Mouse (Mus musculus): Measurements from ENCODE around the gene Atf7ip. TPM values are rescaled to one million over a fixed set of nuclear protein-coding genes. Genes with fewer than 3 reads are reported as not detected.

Gene Atf7ip
- polyA plus RNA-seq, 1 experiment from 2014 or later: 59.3 TPM

- Histone ChIP-seq H3K9ac (replicated peaks; ENCODE audit: low read depth, low read length) (no peak overlapping the region), H3K4me1 (ENCODE audit: control insufficient read depth, insufficient read depth, low read length) (peaks cover 6% of the 10 kb centered on the region), H3K27me3 (ENCODE audit: control insufficient read depth, insufficient read depth, low read length) (no peaks in the 10 kb centered on the region), H3K27ac (ENCODE audit: low read length) (no peak overlapping the region), H3K4me3 (ENCODE audit: low read depth, low read length) (no peak overlapping the region), H3K36me3 (ENCODE audit: control insufficient read depth, insufficient read depth, low read length) (no peaks in the 10 kb centered on the region), H3K9me3 (ENCODE audit: control insufficient read depth, low read depth, low read length) (no peaks in the 10 kb centered on the region), H3K4me2 (replicated peaks; ENCODE audit: low read depth, low read length) (no peak overlapping the region)
- no peak for ATAC-seq (ENCODE audit: insufficient number of reproducible peaks, insufficient read depth, low FRiP score, low read depth)
- WGBS: 43% methylated on average over 6 of the region's 6 CpGs
Measured at GRCm38 (mm10) chr6:136475171-136475860, 30.7 kb upstream of the Atf7ip start.

GRCm38 (mm10) chr6:136477878-136478277, 28.1 kb upstream of the Atf7ip start:
- no peaks in the 10 kb centered on the region for H3K4me1 ChIP-seq (ENCODE audit: control insufficient read depth, insufficient read depth, low read length)
- ATAC-seq (ENCODE audit: insufficient number of reproducible peaks, insufficient read depth, low FRiP score, low read depth): peak; percentile 53; the same call in 1 of the 2 replicates
- no peaks in the 10 kb centered on the region for H3K9me3 ChIP-seq (ENCODE audit: control insufficient read depth, low read depth, low read length)
- H3K4me3 ChIP-seq (ENCODE audit: low read depth, low read length): no peak overlapping the region
- H3K36me3 ChIP-seq (ENCODE audit: control insufficient read depth, insufficient read depth, low read length): no peaks in the 10 kb centered on the region
- H3K27me3 ChIP-seq (ENCODE audit: control insufficient read depth, insufficient read depth, low read length): no peaks in the 10 kb centered on the region
- H3K9ac ChIP-seq (replicated peaks; ENCODE audit: low read depth, low read length): no peak overlapping the region
- 32% methylated on average over 1 of the region's 1 CpGs for WGBS
- H3K27ac ChIP-seq (ENCODE audit: low read length): peak overlapping the region; percentile 36; the same call in 1 of the 2 replicates
- no peak overlapping the region for H3K4me2 ChIP-seq (replicated peaks; ENCODE audit: low read depth, low read length)

GRCm38 (mm10) chr6:136483531-136483930, 22.4 kb upstream of the Atf7ip start:
- H3K9me3 ChIP-seq (ENCODE audit: control insufficient read depth, low read depth, low read length): no peaks in the 10 kb centered on the region
- no peaks in the 10 kb centered on the region for H3K4me1 ChIP-seq (ENCODE audit: control insufficient read depth, insufficient read depth, low read length)
- H3K27ac ChIP-seq (ENCODE audit: low read length): no peak overlapping the region
- WGBS: 99% methylated on average over 2 of the region's 2 CpGs
- ATAC-seq (ENCODE audit: insufficient number of reproducible peaks, insufficient read depth, low FRiP score, low read depth): no peak
- H3K36me3 ChIP-seq (ENCODE audit: control insufficient read depth, insufficient read depth, low read length): no peaks in the 10 kb centered on the region
- H3K9ac ChIP-seq (replicated peaks; ENCODE audit: low read depth, low read length): no peak overlapping the region
- no peak overlapping the region for H3K4me3 ChIP-seq (ENCODE audit: low read depth, low read length)
- no peak overlapping the region for H3K4me2 ChIP-seq (replicated peaks; ENCODE audit: low read depth, low read length)
- H3K27me3 ChIP-seq (ENCODE audit: control insufficient read depth, insufficient read depth, low read length): no peaks in the 10 kb centered on the region

GRCm38 (mm10) chr6:136484093-136484492, 21.9 kb upstream of the Atf7ip start:
- no peaks in the 10 kb centered on the region for H3K27me3 ChIP-seq (ENCODE audit: control insufficient read depth, insufficient read depth, low read length)
- no peak overlapping the region for H3K27ac ChIP-seq (ENCODE audit: low read length)
- 88% methylated on average over 3 of the region's 3 CpGs for WGBS
- no peak overlapping the region for H3K9ac ChIP-seq (replicated peaks; ENCODE audit: low read depth, low read length)
- H3K4me2 ChIP-seq (replicated peaks; ENCODE audit: low read depth, low read length): no peak overlapping the region
- H3K4me3 ChIP-seq (ENCODE audit: low read depth, low read length): no peak overlapping the region
- no peaks in the 10 kb centered on the region for H3K36me3 ChIP-seq (ENCODE audit: control insufficient read depth, insufficient read depth, low read length)
- no peaks in the 10 kb centered on the region for H3K9me3 ChIP-seq (ENCODE audit: control insufficient read depth, low read depth, low read length)
- no peaks in the 10 kb centered on the region for H3K4me1 ChIP-seq (ENCODE audit: control insufficient read depth, insufficient read depth, low read length)
- no peak for ATAC-seq (ENCODE audit: insufficient number of reproducible peaks, insufficient read depth, low FRiP score, low read depth)

GRCm38 (mm10) chr6:136486166-136486565, 19.8 kb upstream of the Atf7ip start:
- Histone ChIP-seq H3K4me2 (replicated peaks; ENCODE audit: low read depth, low read length) (no peak overlapping the region), H3K27ac (ENCODE audit: low read length) (no peak overlapping the region), H3K36me3 (ENCODE audit: control insufficient read depth, insufficient read depth, low read length) (no peaks in the 10 kb centered on the region), H3K27me3 (ENCODE audit: control insufficient read depth, insufficient read depth, low read length) (no peaks in the 10 kb centered on the region), H3K4me3 (ENCODE audit: low read depth, low read length) (no peak overlapping the region), H3K9ac (replicated peaks; ENCODE audit: low read depth, low read length) (no peak overlapping the region), H3K4me1 (ENCODE audit: control insufficient read depth, insufficient read depth, low read length) (no peaks in the 10 kb centered on the region), H3K9me3 (ENCODE audit: control insufficient read depth, low read depth, low read length) (no peaks in the 10 kb centered on the region)
- WGBS: 72% methylated on average over 4 of the region's 4 CpGs
- ATAC-seq (ENCODE audit: insufficient number of reproducible peaks, insufficient read depth, low FRiP score, low read depth): no peak

GRCm38 (mm10) chr6:136486801-136487553, 19.0 kb upstream of the Atf7ip start:
- no peak overlapping the region for H3K9ac ChIP-seq (replicated peaks; ENCODE audit: low read depth, low read length)
- H3K27ac ChIP-seq (ENCODE audit: low read length): no peak overlapping the region
- no peak for ATAC-seq (ENCODE audit: insufficient number of reproducible peaks, insufficient read depth, low FRiP score, low read depth)
- H3K4me1 ChIP-seq (ENCODE audit: control insufficient read depth, insufficient read depth, low read length): no peaks in the 10 kb centered on the region
- no peak overlapping the region for H3K4me3 ChIP-seq (ENCODE audit: low read depth, low read length)
- H3K9me3 ChIP-seq (ENCODE audit: control insufficient read depth, low read depth, low read length): no peaks in the 10 kb centered on the region
- 45% methylated on average over 36 of the region's 36 CpGs for WGBS
- no peaks in the 10 kb centered on the region for H3K27me3 ChIP-seq (ENCODE audit: control insufficient read depth, insufficient read depth, low read length)
- no peaks in the 10 kb centered on the region for H3K36me3 ChIP-seq (ENCODE audit: control insufficient read depth, insufficient read depth, low read length)
- H3K4me2 ChIP-seq (replicated peaks; ENCODE audit: low read depth, low read length): peak overlapping the region; percentile 32

- H3K4me1 ChIP-seq (ENCODE audit: control insufficient read depth, insufficient read depth, low read length): no peaks in the 10 kb centered on the region
- WGBS: 97% methylated on average over 1 of the region's 1 CpGs
- no peak overlapping the region for H3K9ac ChIP-seq (replicated peaks; ENCODE audit: low read depth, low read length)
- peak; percentile 29; the same call in 1 of the 2 replicates for ATAC-seq (ENCODE audit: insufficient number of reproducible peaks, insufficient read depth, low FRiP score, low read depth)
- no peak overlapping the region for H3K4me2 ChIP-seq (replicated peaks; ENCODE audit: low read depth, low read length)
- no peaks in the 10 kb centered on the region for H3K36me3 ChIP-seq (ENCODE audit: control insufficient read depth, insufficient read depth, low read length)
- no peaks in the 10 kb centered on the region for H3K9me3 ChIP-seq (ENCODE audit: control insufficient read depth, low read depth, low read length)
- H3K4me3 ChIP-seq (ENCODE audit: low read depth, low read length): no peak overlapping the region
- no peak overlapping the region for H3K27ac ChIP-seq (ENCODE audit: low read length)
- H3K27me3 ChIP-seq (ENCODE audit: control insufficient read depth, insufficient read depth, low read length): no peaks in the 10 kb centered on the region
Measured at GRCm38 (mm10) chr6:136487554-136487950, 18.4 kb upstream of the Atf7ip start.

- peak overlapping the region; percentile 49; the same call in 1 of the 2 replicates for H3K27ac ChIP-seq (ENCODE audit: low read length)
- no peak for ATAC-seq (ENCODE audit: insufficient number of reproducible peaks, insufficient read depth, low FRiP score, low read depth)
- WGBS: 75% methylated on average over 3 of the region's 3 CpGs
Measured at GRCm38 (mm10) chr6:136489899-136490298, 16.1 kb upstream of the Atf7ip start.

More at GRCm38 (mm10) chr6:136489899-136490298, 16.1 kb upstream of the Atf7ip start:
- no peaks in the 10 kb centered on the region for H3K9me3 ChIP-seq (ENCODE audit: control insufficient read depth, low read depth, low read length)
- no peaks in the 10 kb centered on the region for H3K36me3 ChIP-seq (ENCODE audit: control insufficient read depth, insufficient read depth, low read length)
- H3K4me3 ChIP-seq (ENCODE audit: low read depth, low read length): no peak overlapping the region
- H3K9ac ChIP-seq (replicated peaks; ENCODE audit: low read depth, low read length): no peak overlapping the region
- no peaks in the 10 kb centered on the region for H3K27me3 ChIP-seq (ENCODE audit: control insufficient read depth, insufficient read depth, low read length)
- H3K4me2 ChIP-seq (replicated peaks; ENCODE audit: low read depth, low read length): no peak overlapping the region
- no peaks in the 10 kb centered on the region for H3K4me1 ChIP-seq (ENCODE audit: control insufficient read depth, insufficient read depth, low read length)

Data from stomach, embryonic 14.5 days (tissue).